Mouse (Mus musculus): ENCODE data around the gene Gramd2. TPM values are rescaled to one million over a fixed set of nuclear protein-coding genes. Genes with fewer than 3 reads are reported as not detected.

Gene Gramd2
- polyA plus RNA-seq, 1 experiment: not detected

DNA sequence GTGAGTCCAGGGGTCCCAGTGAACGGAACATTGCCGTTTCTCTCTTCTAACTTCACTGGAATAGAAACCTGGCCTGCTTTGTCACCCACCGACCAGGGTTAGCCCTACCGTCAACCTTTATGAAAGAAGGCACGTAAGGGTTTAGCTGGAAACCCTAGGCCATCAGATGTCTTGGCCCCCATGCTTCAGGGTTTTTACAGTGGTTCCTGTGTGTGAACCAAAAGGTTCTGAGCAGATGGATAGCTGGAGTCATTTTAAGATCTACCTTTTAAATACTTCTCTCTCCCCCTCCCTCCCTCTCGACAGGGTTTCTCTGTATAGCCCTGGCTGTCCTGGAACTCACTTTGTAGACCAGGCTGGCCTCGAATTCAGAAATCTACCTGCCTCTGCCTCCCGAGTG is 13.9 kb upstream of the Gramd2 start:
- peaks cover 18% of the 10 kb centered on the region for H3K4me1 ChIP-seq (ENCODE audit: control insufficient read depth)
- H3K9me3 ChIP-seq (ENCODE audit: control insufficient read depth, low read length): no peaks in the 10 kb centered on the region
- H3K27me3 ChIP-seq (ENCODE audit: control insufficient read depth): peaks cover 30% of the 10 kb centered on the region
- no peak for TF ChIP-seq TAL1 (IDR thresholded peaks at IDR 0.05; ENCODE audit: low read length)
- no peak for TF ChIP-seq GATA1 (IDR thresholded peaks at IDR 0.05; ENCODE audit: low read length)
- no peak overlapping the region for H3K4me3 ChIP-seq (replicated peaks)
- H3K36me3 ChIP-seq (ENCODE audit: control insufficient read depth): no peaks in the 10 kb centered on the region; the same call in 1 of the 2 replicates

DNA sequence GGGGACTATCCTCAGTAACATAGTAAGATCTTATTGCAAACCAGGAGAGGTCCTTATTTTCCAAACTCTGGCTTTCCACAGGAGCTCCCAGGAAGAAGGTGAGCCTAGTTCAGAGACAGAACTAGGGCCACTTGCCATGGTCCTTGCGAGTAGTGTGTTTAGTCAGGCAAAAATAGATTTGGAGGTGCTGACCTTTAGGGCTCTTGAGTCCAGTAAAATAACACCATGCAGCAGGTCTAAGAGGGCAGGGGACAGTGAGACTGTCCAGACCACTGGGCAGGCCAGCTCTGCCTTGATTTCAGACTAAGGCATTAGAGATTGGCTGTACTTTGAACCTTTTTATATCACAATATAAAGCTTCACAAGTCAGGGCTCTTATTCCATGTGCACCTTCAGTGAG is 13.1 kb upstream of the Gramd2 start:
- H3K4me1 ChIP-seq (ENCODE audit: control insufficient read depth): peaks cover 14% of the 10 kb centered on the region
- peaks cover 32% of the 10 kb centered on the region for H3K27me3 ChIP-seq (ENCODE audit: control insufficient read depth)

DNA sequence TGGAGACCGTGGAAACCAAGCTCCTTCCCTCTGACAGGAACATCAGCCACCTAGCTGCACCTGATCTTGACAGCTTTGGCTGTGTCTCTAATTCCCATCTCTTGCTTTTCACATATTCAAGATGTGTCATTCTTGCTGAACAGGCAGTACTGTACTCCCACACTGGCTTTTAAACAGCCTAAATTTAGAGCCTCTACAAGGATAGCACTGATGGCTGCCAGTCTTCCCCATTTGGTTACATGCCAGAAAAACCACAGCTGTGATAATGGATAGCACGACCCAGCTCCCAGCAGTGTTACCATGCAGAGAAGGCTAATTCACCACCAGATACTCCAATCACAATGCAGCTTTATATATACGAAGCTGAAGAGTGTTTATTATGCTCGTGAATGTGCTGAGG is 12.7 kb upstream of the Gramd2 start:
- Histone ChIP-seq H3K4me1 (ENCODE audit: control insufficient read depth) (peaks cover 14% of the 10 kb centered on the region), H3K36me3 (ENCODE audit: control insufficient read depth) (peaks cover 3% of the 10 kb centered on the region; the same call in 1 of the 2 replicates), H3K27me3 (ENCODE audit: control insufficient read depth) (peaks cover 35% of the 10 kb centered on the region), H3K4me3 (replicated peaks) (no peak overlapping the region), H3K9me3 (ENCODE audit: control insufficient read depth, low read length) (no peaks in the 10 kb centered on the region)
- TF ChIP-seq GATA1 (IDR thresholded peaks at IDR 0.05; ENCODE audit: low read length) (no peak), TAL1 (IDR thresholded peaks at IDR 0.05; ENCODE audit: low read length) (no peak)

More for the DNA sequence above, 13.1 kb upstream of the Gramd2 start:
- peaks cover under 1% of the 10 kb centered on the region; the same call in 1 of the 2 replicates for H3K36me3 ChIP-seq (ENCODE audit: control insufficient read depth)
- no peak for TF ChIP-seq GATA1 (IDR thresholded peaks at IDR 0.05; ENCODE audit: low read length)
- TF ChIP-seq TAL1 (IDR thresholded peaks at IDR 0.05; ENCODE audit: low read length): no peak
- no peak overlapping the region for H3K4me3 ChIP-seq (replicated peaks)
- no peaks in the 10 kb centered on the region for H3K9me3 ChIP-seq (ENCODE audit: control insufficient read depth, low read length)

DNA sequence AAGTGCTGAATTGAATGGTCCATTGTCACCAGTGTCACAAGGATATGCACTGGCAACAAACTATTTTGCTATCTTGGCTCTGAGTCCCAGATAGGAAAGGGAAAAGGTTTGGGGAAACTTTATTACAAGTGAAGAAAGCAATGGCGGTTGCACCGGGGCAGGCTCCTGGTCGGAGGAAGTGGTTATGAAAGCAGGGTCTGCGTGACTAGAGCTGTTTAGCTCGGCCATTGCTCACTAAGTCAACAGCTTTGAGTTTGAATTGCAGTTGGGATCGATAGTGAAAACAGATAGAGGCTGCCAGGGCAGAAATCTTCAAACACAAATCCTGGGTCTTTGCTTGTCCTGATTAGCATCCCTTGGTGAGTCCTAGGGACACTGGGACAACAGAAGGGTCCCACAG is 12.0 kb upstream of the Gramd2 start:
- Histone ChIP-seq H3K36me3 (ENCODE audit: control insufficient read depth) (peaks cover 3% of the 10 kb centered on the region; the same call in 1 of the 2 replicates), H3K27me3 (ENCODE audit: control insufficient read depth) (peaks cover 31% of the 10 kb centered on the region), H3K9me3 (ENCODE audit: control insufficient read depth, low read length) (no peaks in the 10 kb centered on the region), H3K4me3 (replicated peaks) (no peak overlapping the region), H3K4me1 (ENCODE audit: control insufficient read depth) (peaks cover 16% of the 10 kb centered on the region)
- TF ChIP-seq TAL1 (IDR thresholded peaks at IDR 0.05; ENCODE audit: low read length) (no peak), GATA1 (IDR thresholded peaks at IDR 0.05; ENCODE audit: low read length) (no peak)

DNA sequence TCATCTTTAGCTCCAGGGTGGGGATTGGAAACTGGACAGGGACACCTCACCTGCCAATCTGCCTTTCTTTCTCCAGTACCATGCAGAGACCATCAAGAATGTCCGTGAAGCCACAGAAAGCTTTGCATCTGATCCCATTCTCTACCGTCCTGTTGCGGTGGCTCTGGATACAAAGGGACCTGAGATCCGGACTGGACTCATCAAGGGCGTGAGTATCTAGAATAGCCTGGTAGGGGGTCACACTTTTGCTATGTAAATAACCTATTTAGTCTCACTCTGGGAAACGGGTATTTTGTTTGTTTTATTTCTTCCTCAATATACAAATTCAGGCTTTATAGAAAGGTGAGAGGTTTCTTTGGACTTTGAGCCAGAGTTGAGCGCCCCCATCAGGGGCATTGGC is 11.5 kb upstream of the Gramd2 start:
- peaks cover 18% of the 10 kb centered on the region for H3K4me1 ChIP-seq (ENCODE audit: control insufficient read depth)
- H3K36me3 ChIP-seq (ENCODE audit: control insufficient read depth): peaks cover 3% of the 10 kb centered on the region; the same call in 1 of the 2 replicates
- H3K27me3 ChIP-seq (ENCODE audit: control insufficient read depth): peaks cover 29% of the 10 kb centered on the region
- H3K9me3 ChIP-seq (ENCODE audit: control insufficient read depth, low read length): no peaks in the 10 kb centered on the region
- TF ChIP-seq GATA1 (IDR thresholded peaks at IDR 0.05; ENCODE audit: low read length) (no peak), TAL1 (IDR thresholded peaks at IDR 0.05; ENCODE audit: low read length) (no peak)
- H3K4me3 ChIP-seq (replicated peaks): no peak overlapping the region

DNA sequence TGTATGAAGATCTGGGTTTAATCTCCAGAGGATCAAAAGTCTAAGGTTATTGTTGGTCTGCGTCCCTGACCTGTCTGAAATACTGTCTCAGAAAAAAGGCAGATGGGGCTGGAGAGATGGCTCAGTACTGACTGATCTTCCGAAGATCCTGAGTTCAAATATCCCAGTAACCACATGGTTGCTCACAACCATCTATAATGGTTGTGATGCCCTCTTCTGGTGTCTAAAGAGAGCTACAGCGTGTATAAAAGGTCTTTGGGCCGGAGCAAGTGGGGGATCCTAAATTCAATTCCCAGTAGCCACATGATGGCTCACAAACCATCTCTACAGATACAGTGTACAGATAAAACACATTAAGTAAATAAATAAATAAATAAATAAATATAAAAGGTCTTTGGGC is 10.8 kb upstream of the Gramd2 start:
- Histone ChIP-seq H3K4me3 (replicated peaks) (no peak overlapping the region), H3K27me3 (ENCODE audit: control insufficient read depth) (peaks cover 27% of the 10 kb centered on the region), H3K36me3 (ENCODE audit: control insufficient read depth) (peaks cover 3% of the 10 kb centered on the region; the same call in 1 of the 2 replicates), H3K4me1 (ENCODE audit: control insufficient read depth) (peaks cover 20% of the 10 kb centered on the region), H3K9me3 (ENCODE audit: control insufficient read depth, low read length) (no peaks in the 10 kb centered on the region)
- no peak for TF ChIP-seq TAL1 (IDR thresholded peaks at IDR 0.05; ENCODE audit: low read length)
- no peak for TF ChIP-seq GATA1 (IDR thresholded peaks at IDR 0.05; ENCODE audit: low read length)

DNA sequence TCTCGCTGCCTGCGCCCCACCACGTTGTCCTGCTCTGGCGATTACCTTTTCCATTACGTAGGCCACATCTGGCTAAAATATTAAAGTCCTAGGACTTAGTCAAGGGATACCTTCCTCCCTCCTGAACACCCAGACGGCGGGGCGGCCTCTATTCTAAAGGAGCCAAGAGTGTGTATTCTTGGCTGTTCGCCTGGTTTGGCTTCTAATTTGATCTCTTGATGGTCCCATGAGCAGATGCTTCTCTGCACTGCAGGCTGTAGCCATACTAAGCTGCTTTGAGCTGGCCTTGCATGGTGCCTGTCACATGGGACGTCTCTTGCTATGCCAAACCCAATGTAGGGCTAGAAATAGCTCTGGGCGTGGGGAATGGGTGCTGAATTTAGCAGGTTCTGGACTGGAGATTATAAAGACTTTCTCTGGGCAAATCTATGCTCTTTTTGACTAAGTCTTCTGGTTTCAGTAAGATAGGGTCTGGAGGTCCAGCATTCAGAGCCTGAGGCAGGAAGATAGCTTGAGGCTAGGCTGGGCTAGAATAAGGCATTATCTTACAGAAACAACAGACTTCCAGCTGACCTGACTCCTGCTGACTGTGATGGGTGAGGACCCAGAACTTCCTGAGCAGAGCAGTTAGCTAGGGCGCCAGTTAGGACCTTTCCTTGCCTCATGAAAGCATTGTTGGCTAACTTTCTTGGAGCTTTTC is 7.6 kb upstream of the Gramd2 start:
- Histone ChIP-seq H3K4me1 (ENCODE audit: control insufficient read depth) (peaks cover 20% of the 10 kb centered on the region), H3K36me3 (ENCODE audit: control insufficient read depth) (peaks cover 11% of the 10 kb centered on the region; the same call in 1 of the 2 replicates), H3K27me3 (ENCODE audit: control insufficient read depth) (peaks cover 18% of the 10 kb centered on the region), H3K9me3 (ENCODE audit: control insufficient read depth, low read length) (no peaks in the 10 kb centered on the region), H3K4me3 (replicated peaks) (no peak overlapping the region)
- TF ChIP-seq TAL1 (IDR thresholded peaks at IDR 0.05; ENCODE audit: low read length) (no peak), GATA1 (IDR thresholded peaks at IDR 0.05; ENCODE audit: low read length) (no peak)

DNA sequence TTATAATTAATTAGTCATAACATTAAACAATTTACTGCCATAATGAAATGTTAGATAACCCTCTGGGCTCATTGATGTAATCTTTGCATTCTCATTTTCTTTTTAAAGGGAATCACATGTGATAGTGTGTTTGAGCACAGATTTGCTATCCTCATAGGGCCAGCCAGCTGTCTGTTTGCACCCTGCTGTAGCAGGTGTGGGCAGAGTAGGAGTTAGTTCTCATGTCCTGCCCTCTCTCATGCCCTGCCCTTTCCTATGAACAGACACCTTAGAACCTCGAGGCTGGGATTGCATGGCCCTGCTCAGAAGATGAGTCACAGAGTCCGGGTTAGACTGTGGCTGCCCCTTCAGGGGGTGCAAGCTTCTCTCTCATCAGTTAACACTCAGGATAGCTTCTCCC is 6.5 kb upstream of the Gramd2 start:
- H3K27me3 ChIP-seq (ENCODE audit: control insufficient read depth): peaks cover 18% of the 10 kb centered on the region
- TF ChIP-seq GATA1 (IDR thresholded peaks at IDR 0.05; ENCODE audit: low read length) (no peak), TAL1 (IDR thresholded peaks at IDR 0.05; ENCODE audit: low read length) (no peak)
- H3K9me3 ChIP-seq (ENCODE audit: control insufficient read depth, low read length): no peaks in the 10 kb centered on the region
- H3K36me3 ChIP-seq (ENCODE audit: control insufficient read depth): peaks cover 11% of the 10 kb centered on the region; the same call in 1 of the 2 replicates
- H3K4me1 ChIP-seq (ENCODE audit: control insufficient read depth): peaks cover 22% of the 10 kb centered on the region
- no peak overlapping the region for H3K4me3 ChIP-seq (replicated peaks)

DNA sequence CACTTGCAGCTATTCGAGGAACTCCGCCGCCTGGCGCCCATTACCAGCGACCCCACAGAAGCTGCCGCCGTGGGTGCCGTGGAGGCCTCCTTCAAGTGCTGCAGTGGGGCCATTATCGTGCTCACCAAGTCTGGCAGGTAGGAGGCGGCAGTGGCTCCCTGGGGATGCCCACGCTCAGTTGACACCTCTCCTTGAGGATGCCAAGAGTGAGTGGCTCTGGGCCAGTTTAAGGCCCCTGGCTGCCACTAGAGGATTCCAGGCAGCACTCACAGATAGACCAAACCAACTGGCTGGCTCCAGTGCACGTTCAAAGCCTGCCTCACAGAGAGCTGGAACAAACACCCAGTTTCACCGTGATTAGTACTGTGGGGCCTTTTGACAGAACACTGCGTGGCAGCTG is 4.3 kb upstream of the Gramd2 start:
- H3K4me1 ChIP-seq (ENCODE audit: control insufficient read depth): peaks cover 31% of the 10 kb centered on the region
- no peak for TF ChIP-seq GATA1 (IDR thresholded peaks at IDR 0.05; ENCODE audit: low read length)
- no peak for TF ChIP-seq TAL1 (IDR thresholded peaks at IDR 0.05; ENCODE audit: low read length)
- H3K4me3 ChIP-seq (replicated peaks): no peak overlapping the region
- no peaks in the 10 kb centered on the region for H3K9me3 ChIP-seq (ENCODE audit: control insufficient read depth, low read length)
- peaks cover 25% of the 10 kb centered on the region for H3K27me3 ChIP-seq (ENCODE audit: control insufficient read depth)
- H3K36me3 ChIP-seq (ENCODE audit: control insufficient read depth): peaks cover 11% of the 10 kb centered on the region; the same call in 1 of the 2 replicates
